Mouse (Mus musculus): Measurements from ENCODE around the gene Ccdc93.

GRCm38 (mm10) chr1:121548667-121549066, 117.8 kb downstream of the Ccdc93 start:
- TF ChIP-seq EP300 (IDR thresholded peaks at IDR 0.05; ENCODE audit: insufficient read depth, low read depth, low read length) (no peak), CTCF (IDR thresholded peaks at IDR 0.05) (no peak)
